Mouse (Mus musculus) adrenal gland, postnatal 10 days (tissue): Measurements from ENCODE around the gene Ankrd54. TPM values are rescaled to one million over a fixed set of nuclear protein-coding genes. Genes with fewer than 3 reads are reported as not detected.
A peak's percentile ranks its signal among the peaks of the same experiment; 100 is the strongest.
"Not testable (repeated sequence)": the region's sequence is repeated elsewhere in the genome, so short reads cannot be mapped to it uniquely, and the experiment has no call there.

ENCODE experiments used
- DNase-seq: peaks from one replicate; pipeline ENCODE4 v3.0.0; 2021; ENCODE audit warnings: mixed read lengths
- total RNA-seq, 2 experiments: library from RNA; stranded (reverse); gene quantifications; 2 replicates each; pipeline ENCODE4 v1.2.3; 2021

Gene Ankrd54
- total RNA-seq, 2 experiments from 2014 or later: 19.2 to 21.4 TPM

- DNase-seq: no peak
Observed at GRCm38 (mm10) chr15:79013382-79013781, 49.3 kb downstream of the Ankrd54 start.

DNA sequence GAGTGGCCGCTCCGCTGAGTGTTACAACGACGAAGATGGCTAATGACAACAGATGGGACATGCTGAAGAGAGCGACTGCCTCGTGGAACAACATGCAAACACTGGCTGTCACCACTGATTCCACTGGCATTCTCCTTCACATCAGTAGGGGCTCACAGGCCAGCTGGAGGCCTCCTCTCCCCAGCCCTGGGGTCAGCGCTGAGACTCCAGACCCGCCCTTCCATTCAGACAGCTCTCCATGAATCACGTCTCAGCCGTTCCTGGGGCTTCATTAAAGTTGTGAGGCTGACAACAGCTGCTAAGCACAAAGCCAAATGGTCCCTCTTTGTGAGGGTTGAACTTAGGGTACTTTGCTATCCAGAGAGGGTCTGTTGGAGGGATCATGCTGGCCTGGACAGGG, 51.1 kb downstream of the Ankrd54 start:
- no peak for DNase-seq

DNA sequence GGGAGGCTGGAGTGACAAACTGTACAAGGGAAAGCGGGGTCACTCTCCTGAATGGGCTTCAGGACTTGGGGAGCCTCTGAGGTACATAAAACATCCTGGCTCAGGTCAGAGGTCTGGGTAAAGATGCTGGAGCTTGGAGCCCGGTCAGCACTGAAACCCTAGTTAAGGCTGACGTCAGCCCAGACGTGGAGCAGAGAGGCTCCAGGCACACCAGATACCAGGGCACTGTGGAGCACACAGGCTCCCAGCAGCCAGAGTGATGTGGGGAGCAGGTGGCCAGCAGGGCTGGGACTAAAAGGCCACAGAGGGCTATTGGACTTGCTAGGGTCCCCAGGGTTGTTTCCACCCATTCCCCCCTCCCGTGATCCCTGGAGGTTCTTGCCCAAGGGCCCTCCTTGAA, 53.0 kb downstream of the Ankrd54 start:
- DNase-seq: peak; percentile 9

DNA sequence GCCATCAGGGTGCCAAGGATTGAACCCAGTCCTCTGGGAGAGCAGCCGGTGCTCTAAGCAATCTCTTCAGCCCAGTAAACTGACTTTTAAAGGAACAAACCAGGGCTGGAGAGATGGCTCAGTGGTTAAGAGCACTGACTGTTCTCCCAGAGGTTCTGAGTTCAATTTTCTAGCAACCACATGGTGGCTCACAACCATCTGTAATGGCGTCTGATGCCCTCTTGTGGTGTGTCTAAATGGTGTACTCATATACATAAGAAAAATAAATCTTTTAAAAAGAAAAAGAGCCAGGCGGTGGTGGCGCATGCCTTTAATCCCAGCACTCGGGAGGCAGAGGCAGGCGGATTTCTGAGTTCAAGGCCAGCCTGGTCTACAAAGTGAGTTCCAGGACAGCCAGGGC, 54.9 kb downstream of the Ankrd54 start:
- DNase-seq: not testable (repeated sequence)

- DNase-seq: no peak
Observed at GRCm38 (mm10) chr15:79007059-79007458, 55.6 kb downstream of the Ankrd54 start.

DNA sequence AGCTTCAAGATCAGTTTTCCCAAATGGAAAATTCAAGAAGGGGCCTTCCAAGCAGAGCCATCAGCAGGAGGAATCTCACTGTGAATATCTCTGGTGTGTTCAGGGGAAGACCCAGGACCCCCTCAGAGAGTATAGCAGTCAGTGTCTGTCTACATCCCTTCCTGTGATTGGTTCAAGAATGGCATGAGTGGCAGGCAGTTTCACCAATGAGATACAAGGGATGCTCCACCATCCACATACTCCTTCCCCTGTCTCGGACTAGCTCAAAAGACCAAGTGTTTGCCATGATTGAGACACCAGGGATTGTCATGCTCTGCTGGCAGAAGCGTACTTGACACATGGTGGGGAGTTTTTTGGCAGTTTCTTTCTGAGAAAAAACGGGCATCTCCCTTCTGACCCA, 56.1 kb downstream of the Ankrd54 start:
- no peak for DNase-seq

- no peak for DNase-seq
Observed at GRCm38 (mm10) chr15:79005581-79005980, 57.1 kb downstream of the Ankrd54 start.

Other genes with a start within 250 kb of the Ankrd54 start
- gene Cdc42ep1, start 220.3 kb downstream of the Ankrd54 start, total RNA-seq: 10 to 100 TPM; 40.9 to 48.6 TPM
- gene Lgals2, start 207.4 kb downstream of the Ankrd54 start, total RNA-seq: 1 to 10 TPM; 1.8 to 5.1 TPM
- 10 to 100 TPM; 48.8 to 50.6 TPM for gene Gga1, start 185.7 kb downstream of the Ankrd54 start, total RNA-seq
- gene Gm49510, start 163.2 kb downstream of the Ankrd54 start, total RNA-seq: not detected
- 10 to 100 TPM; 11.7 to 17.1 TPM for gene Sh3bp1, start 163.1 kb downstream of the Ankrd54 start, total RNA-seq
- gene Pdxp, start 149.0 kb downstream of the Ankrd54 start, total RNA-seq: 1 to 10 TPM; 5.2 to 6.1 TPM
- 100 to 1,000 TPM; 601 to 606 TPM for gene Lgals1, start 136.2 kb downstream of the Ankrd54 start, total RNA-seq
- 10 to 100 TPM; 34.4 to 35.2 TPM for gene Nol12, start 128.0 kb downstream of the Ankrd54 start, total RNA-seq
- gene Triobp, start 115.2 kb downstream of the Ankrd54 start, total RNA-seq: 10 to 100 TPM; 87.8 to 88.2 TPM
- gene H1f0, start 34.4 kb downstream of the Ankrd54 start, total RNA-seq: 100 to 1,000 TPM; 195 to 222 TPM
- under 1 TPM; 0.30 to 0.48 TPM for gene Galr3, start 21.0 kb downstream of the Ankrd54 start, total RNA-seq
- gene Eif3l, start 12.3 kb upstream of the Ankrd54 start, total RNA-seq: 100 to 1,000 TPM; 172 to 182 TPM
- gene Micall1, start 46.0 kb upstream of the Ankrd54 start, total RNA-seq: 10 to 100 TPM; 29.0 to 33.4 TPM
- 100 to 1,000 TPM; 145 TPM for gene Polr2f, start 78.1 kb upstream of the Ankrd54 start, total RNA-seq
- gene 1700088E04Rik, start 78.4 kb upstream of the Ankrd54 start, total RNA-seq: 1 to 10 TPM; 3.5 to 3.7 TPM
- 1 to 10 TPM; 4.7 to 5.3 TPM for gene Sox10, start 102.3 kb upstream of the Ankrd54 start, total RNA-seq
- 10 to 100 TPM; 18.9 to 28.4 TPM for gene Pick1, start 166.3 kb upstream of the Ankrd54 start, total RNA-seq
- under 1 TPM; 0.24 to 0.45 TPM for gene Gm49486, start 166.5 kb upstream of the Ankrd54 start, total RNA-seq
- gene Slc16a8, start 191.9 kb upstream of the Ankrd54 start, total RNA-seq: under 1 TPM in 1 of 2 experiments, not detected in 1; 0.15 TPM
- under 1 TPM; 0.85 to 0.99 TPM for gene Baiap2l2, start 222.6 kb upstream of the Ankrd54 start, total RNA-seq